Mouse (Mus musculus) thymus, adult 2 months (tissue): ENCODE results near the gene Atf6. TPM values are rescaled to one million over a fixed set of nuclear protein-coding genes. Genes with fewer than 3 reads are reported as not detected.

ENCODE experiments used
- DNase-seq: peaks from one replicate; pipeline ENCODE4 v3.0.0; 2021
- H3K27ac ChIP-seq: fragments of 200-500 bp; 2 replicates; pipeline ENCODE4 v1.5.1; 2012; ENCODE audit warnings: low read length, control low read depth; ENCODE audit not compliant: control insufficient read depth, insufficient read depth
- H3K27me3 ChIP-seq: fragments of 200-500 bp; 2 replicates; pipeline ENCODE4 v1.6.1; 2012; ENCODE audit warnings: mild to moderate bottlenecking, low read length, moderate library complexity, mixed read lengths; ENCODE audit not compliant: control insufficient read depth, insufficient read depth
- H3K36me3 ChIP-seq: fragments of 200-500 bp; 2 replicates; pipeline ENCODE4 v1.6.1; 2012; ENCODE audit warnings: mild to moderate bottlenecking, low read length, moderate library complexity; ENCODE audit not compliant: control insufficient read depth, insufficient read depth
- H3K4me1 ChIP-seq: fragments of 200-500 bp; replicated peaks from 2 replicates; pipeline ENCODE4 v1.6.1; 2012; ENCODE audit warnings: low read length; ENCODE audit not compliant: control insufficient read depth, insufficient read depth
- H3K4me3 ChIP-seq: fragments of 200-500 bp; 2 replicates; pipeline ENCODE4 v1.5.1; 2012; ENCODE audit warnings: mild to moderate bottlenecking, low read length, control low read depth, moderate library complexity; ENCODE audit not compliant: control insufficient read depth, insufficient read depth
- CTCF ChIP-seq: fragments of 200-500 bp; IDR thresholded peaks from 2 replicates; pipeline ENCODE4 v1.5.1; 2012; ENCODE audit warnings: mild to moderate bottlenecking, control low read depth, low read length, moderate library complexity, borderline replicate concordance; ENCODE audit not compliant: control insufficient read depth, poor library complexity, insufficient read depth; ENCODE audit errors: extremely low read depth
- POLR2A ChIP-seq: fragments of 200-500 bp; IDR thresholded peaks from 2 replicates; pipeline ENCODE4 v1.6.1; 2012; ENCODE audit warnings: mild to moderate bottlenecking, low read length, control low read depth, moderate library complexity; ENCODE audit not compliant: control insufficient read depth, poor library complexity, insufficient read depth; ENCODE audit errors: extremely low read depth
- WGBS: fragments of 180-500 bp; shearing (Covaris S2); methylation state at CpG from one replicate; pipeline ENCODE4 v1.1.7; 2018; 5-methylcytosine and 5-hydroxymethylcytosine counted together
- polyA plus RNA-seq: library from polyadenylated mRNA; depleted of rRNA; stranded (reverse); fragments of >200 nt; gene quantifications from 2 replicates; pipeline ENCODE4 v1.2.3, GENCODE M21; 2012

Atf6 gene
- polyA plus RNA-seq, 1 experiment, result 7.0 TPM

GRCm38 (mm10) chr1:170691301-170691700, 176.3 kb downstream of the Atf6 start:
- Histone ChIP-seq H3K27me3 (no peaks in the 10 kb centered on the region), H3K36me3 (no peaks in the 10 kb centered on the region), H3K4me1 (no peaks in the 10 kb centered on the region), H3K27ac (no peak overlapping the region), H3K4me3 (no peak overlapping the region)
- TF ChIP-seq CTCF (no peak), POLR2A (no peak)
- no peak for DNase-seq
- WGBS, result 91% methylated on average over 5 of the region's 5 CpGs

- no peaks in the 10 kb centered on the region for H3K27me3 ChIP-seq
- H3K4me3 ChIP-seq, result no peak overlapping the region
- H3K27ac ChIP-seq, result no peak overlapping the region
- DNase-seq, result no peak
- TF ChIP-seq POLR2A, result no peak
- TF ChIP-seq CTCF, result no peak
- no peaks in the 10 kb centered on the region for H3K4me1 ChIP-seq
- H3K36me3 ChIP-seq, result no peaks in the 10 kb centered on the region
- 97% methylated on average over 8 of the region's 8 CpGs for WGBS
Measured at GRCm38 (mm10) chr1:170689773-170690172, 177.8 kb downstream of the Atf6 start.

GRCm38 (mm10) chr1:170683863-170684262, 183.7 kb downstream of the Atf6 start:
- no peaks in the 10 kb centered on the region for H3K27me3 ChIP-seq

GRCm38 (mm10) chr1:170679624-170680023, 187.9 kb downstream of the Atf6 start:
- Histone ChIP-seq H3K27me3 (no peaks in the 10 kb centered on the region), H3K27ac (no peak overlapping the region), H3K4me3 (no peak overlapping the region), H3K4me1 (no peaks in the 10 kb centered on the region), H3K36me3 (no peaks in the 10 kb centered on the region)
- WGBS, result 96% methylated on average over 2 of the region's 2 CpGs
- TF ChIP-seq POLR2A, result no peak
- TF ChIP-seq CTCF, result no peak
- no peak for DNase-seq

More at GRCm38 (mm10) chr1:170683863-170684262, 183.7 kb downstream of the Atf6 start:
- no peaks in the 10 kb centered on the region for H3K4me1 ChIP-seq
- DNase-seq, result no peak
- no peaks in the 10 kb centered on the region for H3K36me3 ChIP-seq
- H3K4me3 ChIP-seq, result no peak overlapping the region
- no peak overlapping the region; the same call in 1 of the 2 replicates for H3K27ac ChIP-seq
- no peak for TF ChIP-seq CTCF
- TF ChIP-seq POLR2A, result no peak
- 23% methylated on average over 6 of the region's 6 CpGs for WGBS

GRCm38 (mm10) chr1:170678861-170679260, 188.7 kb downstream of the Atf6 start:
- TF ChIP-seq POLR2A (no peak), CTCF (no peak)
- WGBS, result 74% methylated on average over 4 of the region's 4 CpGs

GRCm38 (mm10) chr1:170677681-170678080, 189.9 kb downstream of the Atf6 start:
- no peak for TF ChIP-seq CTCF
- no peak for TF ChIP-seq POLR2A
- Histone ChIP-seq H3K27me3 (no peaks in the 10 kb centered on the region), H3K36me3 (no peaks in the 10 kb centered on the region), H3K27ac (no peak overlapping the region), H3K4me3 (no peak overlapping the region), H3K4me1 (no peaks in the 10 kb centered on the region)
- WGBS, result 96% methylated on average over 4 of the region's 4 CpGs
- no peak for DNase-seq

More at GRCm38 (mm10) chr1:170678861-170679260, 188.7 kb downstream of the Atf6 start:
- H3K27ac ChIP-seq, result no peak overlapping the region
- DNase-seq, result no peak
- no peaks in the 10 kb centered on the region for H3K4me1 ChIP-seq
- H3K4me3 ChIP-seq, result no peak overlapping the region
- H3K27me3 ChIP-seq, result no peaks in the 10 kb centered on the region
- no peaks in the 10 kb centered on the region for H3K36me3 ChIP-seq

GRCm38 (mm10) chr1:170674184-170674775, 193.3 kb downstream of the Atf6 start:
- WGBS, result 88% methylated on average over 9 of the region's 9 CpGs
- H3K27ac ChIP-seq, result no peak overlapping the region
- no peaks in the 10 kb centered on the region for H3K4me1 ChIP-seq
- no peaks in the 10 kb centered on the region for H3K27me3 ChIP-seq
- H3K4me3 ChIP-seq, result no peak overlapping the region
- no peak for DNase-seq
- TF ChIP-seq POLR2A (no peak), CTCF (no peak)
- H3K36me3 ChIP-seq, result no peaks in the 10 kb centered on the region
